Mouse (Mus musculus): ENCODE results near the gene Plcg1. TPM values are rescaled to one million over a fixed set of nuclear protein-coding genes. Genes with fewer than 3 reads are reported as not detected.

Plcg1 gene
- polyA plus RNA-seq, 1 experiment from 2014 or later, result 11.4 TPM

- H3K27me3 ChIP-seq (ENCODE audit: control insufficient read depth, insufficient read depth, low read length), result no peaks in the 10 kb centered on the region
- TF ChIP-seq EP300 (optimal IDR thresholded peaks at IDR 0.05) (no peak), CTCF (IDR thresholded peaks at IDR 0.05; ENCODE audit: low read depth) (no peak)
- peaks cover 54% of the 10 kb centered on the region for H3K36me3 ChIP-seq (ENCODE audit: control insufficient read depth, insufficient read depth, low read length)
- H3K9me3 ChIP-seq (ENCODE audit: control insufficient read depth, low read length), result no peaks in the 10 kb centered on the region
- H3K4me3 ChIP-seq (ENCODE audit: low read depth, low read length), result no peak overlapping the region
- no peak overlapping the region for H3K9ac ChIP-seq (ENCODE audit: low read length)
- no peak overlapping the region for H3K4me2 ChIP-seq (replicated peaks; ENCODE audit: low read depth)
- no peaks in the 10 kb centered on the region for H3K4me1 ChIP-seq (replicated peaks; ENCODE audit: control insufficient read depth, insufficient read depth)
- 87% methylated on average over 6 of the region's 6 CpGs for WGBS
- no peak overlapping the region for H3K27ac ChIP-seq (replicated peaks)
- ATAC-seq (ENCODE audit: low FRiP score, low TSS enrichment) (no peak), DNase-seq (ENCODE audit: low spot score) (no peak)
Measured at GRCm38 (mm10) chr2:160756583-160757203, 25.6 kb downstream of the Plcg1 start.

- WGBS, result 84% methylated on average over 9 of the region's 9 CpGs
- Histone ChIP-seq H3K4me3 (ENCODE audit: low read depth, low read length) (no peak overlapping the region), H3K4me1 (replicated peaks; ENCODE audit: control insufficient read depth, insufficient read depth) (no peaks in the 10 kb centered on the region), H3K9ac (ENCODE audit: low read length) (no peak overlapping the region), H3K27ac (replicated peaks) (no peak overlapping the region), H3K9me3 (ENCODE audit: control insufficient read depth, low read length) (no peaks in the 10 kb centered on the region), H3K27me3 (ENCODE audit: control insufficient read depth, insufficient read depth, low read length) (no peaks in the 10 kb centered on the region), H3K36me3 (ENCODE audit: control insufficient read depth, insufficient read depth, low read length) (peaks cover 39% of the 10 kb centered on the region), H3K4me2 (replicated peaks; ENCODE audit: low read depth) (no peak overlapping the region)
- TF ChIP-seq EP300 (optimal IDR thresholded peaks at IDR 0.05) (no peak), CTCF (IDR thresholded peaks at IDR 0.05; ENCODE audit: low read depth) (peak; percentile 82)
- ATAC-seq (ENCODE audit: low FRiP score, low TSS enrichment) (no peak; the same call in 1 of the 2 replicates), DNase-seq (ENCODE audit: low spot score) (peak; percentile 50)
Measured at GRCm38 (mm10) chr2:160760433-160761184, 29.5 kb downstream of the Plcg1 start.

GRCm38 (mm10) chr2:160763816-160764215 is 32.7 kb downstream of the Plcg1 start:
- WGBS, result 81% methylated on average over 3 of the region's 3 CpGs
- Histone ChIP-seq H3K9ac (ENCODE audit: low read length) (no peak overlapping the region), H3K4me3 (ENCODE audit: low read depth, low read length) (no peak overlapping the region), H3K36me3 (ENCODE audit: control insufficient read depth, insufficient read depth, low read length) (peaks cover 19% of the 10 kb centered on the region), H3K27me3 (ENCODE audit: control insufficient read depth, insufficient read depth, low read length) (no peaks in the 10 kb centered on the region), H3K27ac (replicated peaks) (no peak overlapping the region), H3K4me1 (replicated peaks; ENCODE audit: control insufficient read depth, insufficient read depth) (no peaks in the 10 kb centered on the region), H3K4me2 (replicated peaks; ENCODE audit: low read depth) (no peak overlapping the region), H3K9me3 (ENCODE audit: control insufficient read depth, low read length) (no peaks in the 10 kb centered on the region)
- ATAC-seq (ENCODE audit: low FRiP score, low TSS enrichment), result no peak
- no peak for DNase-seq (ENCODE audit: low spot score)
- no peak for TF ChIP-seq EP300 (optimal IDR thresholded peaks at IDR 0.05)
- no peak for TF ChIP-seq CTCF (IDR thresholded peaks at IDR 0.05; ENCODE audit: low read depth)

- DNase-seq (ENCODE audit: low spot score) (no peak), ATAC-seq (ENCODE audit: low FRiP score, low TSS enrichment) (no peak)
- peaks cover 19% of the 10 kb centered on the region for H3K36me3 ChIP-seq (ENCODE audit: control insufficient read depth, insufficient read depth, low read length)
- no peak overlapping the region for H3K4me2 ChIP-seq (replicated peaks; ENCODE audit: low read depth)
- no peak overlapping the region for H3K4me3 ChIP-seq (ENCODE audit: low read depth, low read length)
- H3K4me1 ChIP-seq (replicated peaks; ENCODE audit: control insufficient read depth, insufficient read depth), result no peaks in the 10 kb centered on the region
- H3K27ac ChIP-seq (replicated peaks), result no peak overlapping the region
- no peak for TF ChIP-seq EP300 (optimal IDR thresholded peaks at IDR 0.05)
- no peak for TF ChIP-seq CTCF (IDR thresholded peaks at IDR 0.05; ENCODE audit: low read depth)
- 87% methylated on average over 2 of the region's 2 CpGs for WGBS
- no peaks in the 10 kb centered on the region for H3K9me3 ChIP-seq (ENCODE audit: control insufficient read depth, low read length)
- H3K27me3 ChIP-seq (ENCODE audit: control insufficient read depth, insufficient read depth, low read length), result no peaks in the 10 kb centered on the region
- H3K9ac ChIP-seq (ENCODE audit: low read length), result no peak overlapping the region
Measured at GRCm38 (mm10) chr2:160764386-160764785, 33.3 kb downstream of the Plcg1 start.

- H3K4me1 ChIP-seq (replicated peaks; ENCODE audit: control insufficient read depth, insufficient read depth), result no peaks in the 10 kb centered on the region
- TF ChIP-seq CTCF (IDR thresholded peaks at IDR 0.05; ENCODE audit: low read depth) (no peak), EP300 (optimal IDR thresholded peaks at IDR 0.05) (no peak)
- WGBS, result 69% methylated on average over 3 of the region's 3 CpGs
- no peak overlapping the region for H3K9ac ChIP-seq (ENCODE audit: low read length)
- H3K27me3 ChIP-seq (ENCODE audit: control insufficient read depth, insufficient read depth, low read length), result no peaks in the 10 kb centered on the region
- no peak for DNase-seq (ENCODE audit: low spot score)
- no peak overlapping the region for H3K4me3 ChIP-seq (ENCODE audit: low read depth, low read length)
- no peak overlapping the region for H3K4me2 ChIP-seq (replicated peaks; ENCODE audit: low read depth)
- no peaks in the 10 kb centered on the region for H3K9me3 ChIP-seq (ENCODE audit: control insufficient read depth, low read length)
- no peak overlapping the region for H3K27ac ChIP-seq (replicated peaks)
- ATAC-seq (ENCODE audit: low FRiP score, low TSS enrichment), result no peak
- peaks cover 13% of the 10 kb centered on the region for H3K36me3 ChIP-seq (ENCODE audit: control insufficient read depth, insufficient read depth, low read length)
Measured at GRCm38 (mm10) chr2:160765096-160765495, 34.0 kb downstream of the Plcg1 start.

- Histone ChIP-seq H3K27me3 (ENCODE audit: control insufficient read depth, insufficient read depth, low read length) (no peaks in the 10 kb centered on the region), H3K4me3 (ENCODE audit: low read depth, low read length) (no peak overlapping the region), H3K4me1 (replicated peaks; ENCODE audit: control insufficient read depth, insufficient read depth) (no peaks in the 10 kb centered on the region), H3K27ac (replicated peaks) (no peak overlapping the region), H3K4me2 (replicated peaks; ENCODE audit: low read depth) (no peak overlapping the region), H3K9ac (ENCODE audit: low read length) (no peak overlapping the region), H3K9me3 (ENCODE audit: control insufficient read depth, low read length) (no peaks in the 10 kb centered on the region), H3K36me3 (ENCODE audit: control insufficient read depth, insufficient read depth, low read length) (peaks cover 13% of the 10 kb centered on the region)
- no peak for TF ChIP-seq EP300 (optimal IDR thresholded peaks at IDR 0.05)
- DNase-seq (ENCODE audit: low spot score) (no peak), ATAC-seq (ENCODE audit: low FRiP score, low TSS enrichment) (peak; percentile 39; the same call in 1 of the 2 replicates)
- WGBS, result 45% methylated on average over 5 of the region's 5 CpGs
Measured at GRCm38 (mm10) chr2:160766371-160766771, 35.3 kb downstream of the Plcg1 start.
